Mouse (Mus musculus) lung, adult 2 months (tissue): ENCODE measurements around the gene Ccdc153.

Experiments used
- CTCF ChIP-seq: fragments of 200-500 bp; IDR thresholded peaks from 2 replicates; pipeline ENCODE4 v1.5.1; 2011; ENCODE audit warnings: mild to moderate bottlenecking, low read length, control low read depth; ENCODE audit not compliant: insufficient read depth
- POLR2A ChIP-seq: fragments of 200-500 bp; IDR thresholded peaks from 2 replicates; pipeline ENCODE4 v1.6.1; 2011; ENCODE audit warnings: low read depth, mild to moderate bottlenecking, control low read depth, low read length, borderline replicate concordance; ENCODE audit errors: extremely low read depth

GRCm38 (mm10) chr9:44209416-44209815 is 31.1 kb upstream of the Ccdc153 start:
- TF ChIP-seq CTCF, result no peak
- TF ChIP-seq POLR2A, result no peak
